Mouse (Mus musculus): ENCODE measurements around the gene Peak1. TPM values are rescaled to one million over a fixed set of nuclear protein-coding genes. Genes with fewer than 3 reads are reported as not detected.

Peak1 gene
- polyA plus RNA-seq, 1 experiment = 7.6 TPM

GRCm38 (mm10) chr9:56417415-56417947 is 386 bp downstream of the Peak1 start:
- no peak for DNase-seq (ENCODE audit: low read depth, low spot score)
- under 1% methylated on average over 40 of the region's 40 CpGs for WGBS

GRCm38 (mm10) chr9:56415935-56416607 is 1.8 kb downstream of the Peak1 start:
- no peak for DNase-seq (ENCODE audit: low read depth, low spot score)
- 13% methylated on average over 4 of the region's 4 CpGs for WGBS

- no peak for DNase-seq (ENCODE audit: low read depth, low spot score)
- 13% methylated on average over 1 of the region's 1 CpGs for WGBS
Observed at GRCm38 (mm10) chr9:56415393-56415792, 2.5 kb downstream of the Peak1 start.

- DNase-seq (ENCODE audit: low read depth, low spot score) = no peak
Observed at GRCm38 (mm10) chr9:56414322-56414721, 3.5 kb downstream of the Peak1 start.

- 70% methylated on average over 1 of the region's 1 CpGs for WGBS
- no peak for DNase-seq (ENCODE audit: low read depth, low spot score)
Observed at GRCm38 (mm10) chr9:56412716-56413115, 5.2 kb downstream of the Peak1 start.

- no peak for DNase-seq (ENCODE audit: low read depth, low spot score)
- 87% methylated on average over 2 of the region's 2 CpGs for WGBS
Observed at GRCm38 (mm10) chr9:56409928-56410327, 7.9 kb downstream of the Peak1 start.

- no peak for DNase-seq (ENCODE audit: low read depth, low spot score)
- 49% methylated on average over 4 of the region's 4 CpGs for WGBS
Observed at GRCm38 (mm10) chr9:56404619-56405018, 13.2 kb downstream of the Peak1 start.

- DNase-seq (ENCODE audit: low read depth, low spot score) = no peak
- 70% methylated on average over 1 of the region's 1 CpGs for WGBS
Observed at GRCm38 (mm10) chr9:56396306-56396705, 21.6 kb downstream of the Peak1 start.

GRCm38 (mm10) chr9:56392857-56393256 is 25.0 kb downstream of the Peak1 start:
- no peak for DNase-seq (ENCODE audit: low read depth, low spot score)
- WGBS = 87% methylated on average over 3 of the region's 3 CpGs

GRCm38 (mm10) chr9:56382786-56383185 is 35.1 kb downstream of the Peak1 start:
- WGBS = 71% methylated on average over 1 of the region's 1 CpGs
- no peak for DNase-seq (ENCODE audit: low read depth, low spot score)

GRCm38 (mm10) chr9:56374401-56374800 is 43.5 kb downstream of the Peak1 start:
- no peak for DNase-seq (ENCODE audit: low read depth, low spot score)
- WGBS = 29% methylated on average over 4 of the region's 4 CpGs

GRCm38 (mm10) chr9:56370710-56371109 is 47.2 kb downstream of the Peak1 start:
- no peak for DNase-seq (ENCODE audit: low read depth, low spot score)
- 61% methylated on average over 5 of the region's 5 CpGs for WGBS

GRCm38 (mm10) chr9:56368814-56369213 is 49.1 kb downstream of the Peak1 start:
- WGBS = 71% methylated on average over 3 of the region's 3 CpGs
- DNase-seq (ENCODE audit: low read depth, low spot score) = no peak

GRCm38 (mm10) chr9:56363306-56363705 is 54.6 kb downstream of the Peak1 start:
- no peak for DNase-seq (ENCODE audit: low read depth, low spot score)

GRCm38 (mm10) chr9:56359261-56359660 is 58.6 kb downstream of the Peak1 start:
- WGBS = 53% methylated on average over 3 of the region's 3 CpGs
- no peak for DNase-seq (ENCODE audit: low read depth, low spot score)

More at GRCm38 (mm10) chr9:56363306-56363705, 54.6 kb downstream of the Peak1 start:
- 81% methylated on average over 3 of the region's 3 CpGs for WGBS

- 99% methylated on average over 5 of the region's 5 CpGs for WGBS
- DNase-seq (ENCODE audit: low read depth, low spot score) = no peak
Observed at GRCm38 (mm10) chr9:56355186-56355585, 62.7 kb downstream of the Peak1 start.

- no peak for DNase-seq (ENCODE audit: low read depth, low spot score)
- 96% methylated on average over 6 of the region's 6 CpGs for WGBS
Observed at GRCm38 (mm10) chr9:56346321-56346720, 71.5 kb downstream of the Peak1 start.

- WGBS = 56% methylated on average over 1 of the region's 1 CpGs
- DNase-seq (ENCODE audit: low read depth, low spot score) = no peak
Observed at GRCm38 (mm10) chr9:56339426-56340195, 78.3 kb downstream of the Peak1 start.

GRCm38 (mm10) chr9:56334363-56334762 is 83.5 kb downstream of the Peak1 start:
- WGBS = 92% methylated on average over 12 of the region's 12 CpGs
- no peak for DNase-seq (ENCODE audit: low read depth, low spot score)

GRCm38 (mm10) chr9:56332774-56333173 is 85.1 kb downstream of the Peak1 start:
- DNase-seq (ENCODE audit: low read depth, low spot score) = no peak

- DNase-seq (ENCODE audit: low read depth, low spot score) = no peak
- 97% methylated on average over 8 of the region's 8 CpGs for WGBS
Observed at GRCm38 (mm10) chr9:56326511-56327005, 91.3 kb downstream of the Peak1 start.
